Mouse (Mus musculus) embryonic facial prominence, embryonic 11.5 days (tissue): Measurements from ENCODE around the gene Cacna1e. TPM values are rescaled to one million over a fixed set of nuclear protein-coding genes. Genes with fewer than 3 reads are reported as not detected.

Source experiments
- ATAC-seq: fragments of 200-750 bp; cut with Nextera tagmentation; replicated peaks from 2 replicates; pipeline ENCODE4 v1.8.0; 2017; ENCODE audit warnings: low read depth; ENCODE audit not compliant: insufficient number of reproducible peaks, low FRiP score, low TSS enrichment
- DNase-seq: peaks from one replicate; pipeline ENCODE4 v3.0.0-alpha.2; 2015; ENCODE audit warnings: low spot score
- H3K27ac ChIP-seq: fragments of 300-500 bp; sonication (generic); replicated peaks from 2 replicates; pipeline ENCODE4 v1.5.1; 2014; ENCODE audit warnings: mild to moderate bottlenecking, low read depth, low read length, control low read depth
- H3K27me3 ChIP-seq: fragments of 300-500 bp; sonication (generic); 2 replicates; pipeline ENCODE4 v1.6.1; 2014; ENCODE audit warnings: mild to moderate bottlenecking, low read length, moderate library complexity, mixed read lengths; ENCODE audit not compliant: control insufficient read depth, insufficient read depth
- H3K36me3 ChIP-seq: fragments of 300-500 bp; sonication (generic); replicated peaks from 2 replicates; pipeline ENCODE4 v1.6.1; 2014; ENCODE audit warnings: low read depth, mild to moderate bottlenecking, low read length, moderate library complexity, mixed read lengths; ENCODE audit not compliant: control insufficient read depth, insufficient read depth
- H3K4me1 ChIP-seq: fragments of 300-500 bp; sonication (generic); 2 replicates; pipeline ENCODE4 v1.6.1; 2014; ENCODE audit warnings: low read length, mixed read lengths; ENCODE audit not compliant: control insufficient read depth, insufficient read depth
- H3K4me2 ChIP-seq: fragments of 300-500 bp; sonication (generic); 2 replicates; pipeline ENCODE4 v1.6.1; 2014; ENCODE audit warnings: low read depth, mild to moderate bottlenecking, control low read depth, low read length, moderate library complexity
- H3K4me3 ChIP-seq: fragments of 300-500 bp; sonication (generic); 2 replicates; pipeline ENCODE4 v1.5.1; 2014; ENCODE audit warnings: low read depth, low read length, control low read depth
- H3K9ac ChIP-seq: fragments of 300-500 bp; sonication (generic); replicated peaks from 2 replicates; pipeline ENCODE4 v1.6.1; 2014; ENCODE audit warnings: mild to moderate bottlenecking, control low read depth, low read length
- H3K9me3 ChIP-seq: fragments of 300-500 bp; sonication (generic); replicated peaks from 2 replicates; pipeline ENCODE4 v1.6.1; 2016; ENCODE audit warnings: mild to moderate bottlenecking, low read length, inconsistent platforms, mixed read lengths; ENCODE audit not compliant: control insufficient read depth
- WGBS: fragments of 180-500 bp; shearing (Covaris S2); extraction: QIAGEN DNeasy Blood & Tissue Kit; methylation state at CpG from one replicate; pipeline ENCODE4 v1.1.7; 2014; 5-methylcytosine and 5-hydroxymethylcytosine counted together
- polyA plus RNA-seq: library from polyadenylated mRNA; unstranded; fragments of >200 nt; fragmentation: Nextera tagmentation; extraction: Ambion mirVana; gene quantifications from 2 replicates; pipeline ENCODE4 v1.2.1, GENCODE M21; 2014

Cacna1e gene
- polyA plus RNA-seq, 1 experiment from 2014 or later: 0.74 TPM

DNA sequence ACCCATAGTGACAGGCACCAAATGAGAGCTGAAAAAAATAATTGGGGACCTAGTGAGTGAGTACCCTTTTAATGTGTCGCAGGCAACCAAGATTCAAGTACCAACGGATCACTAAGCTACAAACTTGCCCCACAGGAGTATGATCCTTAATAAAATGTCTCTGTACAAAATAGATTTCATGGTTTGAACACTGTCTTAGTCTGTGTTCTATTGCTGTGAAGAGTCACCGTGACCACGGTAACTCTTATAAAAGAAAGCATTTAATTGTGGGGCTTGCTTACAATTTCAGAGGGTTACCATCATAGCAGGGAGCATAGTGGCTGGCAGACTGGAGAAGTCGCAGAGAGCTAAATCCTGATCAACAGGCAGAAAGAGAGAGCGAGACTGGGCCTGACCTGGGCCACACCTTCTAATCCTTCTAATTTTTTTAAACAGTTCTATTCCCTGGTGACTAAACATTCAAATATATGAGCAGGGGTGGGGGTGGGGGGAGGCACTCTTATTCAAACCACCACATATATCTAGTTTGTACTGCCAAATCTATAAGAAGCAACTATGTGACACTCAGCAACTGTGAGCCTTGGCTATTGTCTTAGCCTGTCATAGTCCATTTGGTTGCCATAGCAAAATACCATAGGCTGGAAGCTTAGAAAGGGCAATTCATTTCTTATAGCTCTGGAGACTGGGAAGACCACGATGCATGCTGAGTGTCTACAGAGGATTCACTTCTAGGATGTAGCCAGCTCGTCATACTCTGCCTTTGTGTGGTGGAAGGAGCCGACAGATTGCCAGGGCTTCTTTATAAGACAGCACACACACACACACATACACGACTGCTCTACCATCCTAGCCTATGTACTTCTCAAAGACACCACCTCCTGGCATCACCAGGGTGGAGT is 52.8 kb downstream of the Cacna1e start:
- no peak for DNase-seq
- Histone ChIP-seq H3K4me1 (no peaks in the 10 kb centered on the region), H3K4me3 (no peak overlapping the region), H3K4me2 (no peak overlapping the region), H3K9me3 (no peaks in the 10 kb centered on the region), H3K36me3 (no peaks in the 10 kb centered on the region), H3K9ac (no peak overlapping the region), H3K27me3 (no peaks in the 10 kb centered on the region), H3K27ac (no peak overlapping the region)
- WGBS: 79% methylated on average over 10 of the region's 10 CpGs
- no peak for ATAC-seq

DNA sequence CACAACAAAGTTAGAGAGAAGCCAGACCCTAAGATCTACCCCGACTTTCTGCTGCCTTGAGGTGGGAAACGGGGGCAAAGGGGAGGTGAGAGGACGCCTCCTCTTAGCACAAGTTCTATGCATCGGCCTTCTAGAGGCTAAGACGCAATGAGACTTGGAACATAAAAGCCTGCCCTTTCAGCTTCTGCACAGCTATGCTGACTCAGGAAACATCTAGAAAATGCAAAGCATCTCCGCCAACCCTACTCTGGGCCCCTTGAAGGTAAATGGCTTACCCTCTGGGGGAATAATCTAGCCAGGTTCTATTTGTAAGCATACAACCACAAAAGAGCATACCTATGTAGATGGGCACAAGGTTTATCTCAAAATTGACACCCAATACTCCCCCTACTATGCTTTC is 54.2 kb downstream of the Cacna1e start:
- no peaks in the 10 kb centered on the region for H3K9me3 ChIP-seq
- H3K36me3 ChIP-seq: no peaks in the 10 kb centered on the region
- WGBS: 90% methylated on average over 6 of the region's 6 CpGs
- no peaks in the 10 kb centered on the region for H3K4me1 ChIP-seq
- H3K27me3 ChIP-seq: no peaks in the 10 kb centered on the region
- DNase-seq: no peak
- no peak overlapping the region for H3K27ac ChIP-seq
- no peak overlapping the region for H3K4me3 ChIP-seq
- H3K9ac ChIP-seq: no peak overlapping the region
- ATAC-seq: no peak
- H3K4me2 ChIP-seq: no peak overlapping the region

- no peak overlapping the region for H3K4me2 ChIP-seq
- H3K4me1 ChIP-seq: no peaks in the 10 kb centered on the region
- WGBS: 71% methylated on average over 3 of the region's 3 CpGs
- H3K4me3 ChIP-seq: no peak overlapping the region
- no peak overlapping the region for H3K9ac ChIP-seq
- no peaks in the 10 kb centered on the region for H3K9me3 ChIP-seq
- DNase-seq (no peak), ATAC-seq (no peak)
- no peaks in the 10 kb centered on the region for H3K36me3 ChIP-seq
- no peak overlapping the region for H3K27ac ChIP-seq
- no peaks in the 10 kb centered on the region for H3K27me3 ChIP-seq
Measured at GRCm38 (mm10) chr1:154823098-154823497, 61.2 kb downstream of the Cacna1e start.

- 88% methylated on average over 7 of the region's 7 CpGs for WGBS
- DNase-seq (no peak), ATAC-seq (no peak)
- Histone ChIP-seq H3K27me3 (no peaks in the 10 kb centered on the region), H3K9ac (no peak overlapping the region), H3K9me3 (no peaks in the 10 kb centered on the region), H3K4me3 (no peak overlapping the region), H3K4me1 (no peaks in the 10 kb centered on the region), H3K36me3 (no peaks in the 10 kb centered on the region), H3K4me2 (no peak overlapping the region), H3K27ac (no peak overlapping the region)
Measured at GRCm38 (mm10) chr1:154820422-154820821, 63.9 kb downstream of the Cacna1e start.

GRCm38 (mm10) chr1:154819960-154820359 is 64.3 kb downstream of the Cacna1e start:
- DNase-seq: no peak
- H3K4me2 ChIP-seq: no peak overlapping the region
- no peak overlapping the region for H3K27ac ChIP-seq
- H3K27me3 ChIP-seq: no peaks in the 10 kb centered on the region
- H3K9ac ChIP-seq: no peak overlapping the region
- ATAC-seq: no peak
- H3K4me3 ChIP-seq: no peak overlapping the region
- H3K9me3 ChIP-seq: no peaks in the 10 kb centered on the region
- no peaks in the 10 kb centered on the region for H3K36me3 ChIP-seq
- 85% methylated on average over 2 of the region's 2 CpGs for WGBS
- no peaks in the 10 kb centered on the region for H3K4me1 ChIP-seq

DNA sequence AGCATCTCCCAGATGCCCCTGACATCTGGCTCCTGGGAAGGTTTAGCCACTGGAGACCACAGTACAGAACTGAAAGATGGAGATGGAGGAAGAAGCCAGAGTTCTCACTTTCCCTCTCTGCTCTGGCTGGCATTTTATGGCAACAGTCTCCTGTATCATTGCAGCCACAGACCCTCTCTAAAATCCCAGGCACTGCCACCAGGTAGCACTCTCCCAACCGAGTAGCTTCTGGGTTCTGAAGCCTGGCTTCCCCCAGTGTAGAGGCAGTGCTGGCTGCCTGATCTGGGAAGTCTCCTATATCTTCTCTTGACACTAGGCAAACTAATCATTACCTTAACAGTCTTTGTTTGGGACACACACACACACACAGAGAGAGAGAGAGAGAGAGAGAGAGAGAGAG is 65.6 kb downstream of the Cacna1e start:
- H3K4me2 ChIP-seq: no peak overlapping the region

DNA sequence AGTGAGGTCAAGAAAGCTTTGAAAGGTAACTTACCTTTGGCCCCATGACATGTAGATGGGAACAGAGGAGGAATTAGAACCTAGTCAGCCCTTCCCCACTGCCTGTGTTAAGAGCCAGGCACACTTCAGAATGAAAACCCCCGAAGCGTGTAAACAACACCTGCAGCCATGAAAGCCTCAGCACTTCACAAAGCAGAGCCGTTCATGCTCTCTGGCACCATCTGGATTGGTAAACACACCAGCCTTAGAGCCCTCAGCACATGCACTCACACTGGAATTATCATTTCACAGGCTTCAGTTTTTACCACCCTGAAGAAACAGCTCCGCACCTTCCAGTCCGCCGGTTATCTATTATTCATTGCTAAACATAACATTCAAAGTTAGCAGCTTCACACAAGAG is 67.5 kb downstream of the Cacna1e start:
- WGBS: 79% methylated on average over 6 of the region's 6 CpGs
- Histone ChIP-seq H3K9me3 (no peaks in the 10 kb centered on the region), H3K4me1 (no peaks in the 10 kb centered on the region), H3K9ac (no peak overlapping the region), H3K27ac (no peak overlapping the region), H3K36me3 (no peaks in the 10 kb centered on the region), H3K4me2 (no peak overlapping the region), H3K27me3 (no peaks in the 10 kb centered on the region), H3K4me3 (no peak overlapping the region)
- DNase-seq (no peak), ATAC-seq (no peak)

More for the DNA sequence above, 65.6 kb downstream of the Cacna1e start:
- H3K27ac ChIP-seq: no peak overlapping the region
- WGBS: 39% methylated on average over 1 of the region's 1 CpGs
- H3K4me3 ChIP-seq: no peak overlapping the region
- DNase-seq (no peak), ATAC-seq (no peak)
- no peaks in the 10 kb centered on the region for H3K27me3 ChIP-seq
- no peaks in the 10 kb centered on the region for H3K9me3 ChIP-seq
- no peaks in the 10 kb centered on the region for H3K36me3 ChIP-seq
- H3K4me1 ChIP-seq: no peaks in the 10 kb centered on the region
- no peak overlapping the region for H3K9ac ChIP-seq

GRCm38 (mm10) chr1:154816267-154816666 is 68.0 kb downstream of the Cacna1e start:
- H3K4me3 ChIP-seq: no peak overlapping the region
- H3K9me3 ChIP-seq: no peaks in the 10 kb centered on the region
- 89% methylated on average over 3 of the region's 3 CpGs for WGBS
- no peak overlapping the region for H3K27ac ChIP-seq
- H3K4me1 ChIP-seq: no peaks in the 10 kb centered on the region
- no peaks in the 10 kb centered on the region for H3K36me3 ChIP-seq
- no peaks in the 10 kb centered on the region for H3K27me3 ChIP-seq
- ATAC-seq: no peak
- no peak for DNase-seq
- H3K9ac ChIP-seq: no peak overlapping the region
- no peak overlapping the region for H3K4me2 ChIP-seq
